Mouse (Mus musculus) gastrocnemius, postnatal 14 days (tissue): ENCODE data around the gene Jaml. TPM values are rescaled to one million over a fixed set of nuclear protein-coding genes. Genes with fewer than 3 reads are reported as not detected.

Experiments
- DNase-seq: peaks from one replicate; pipeline ENCODE4 v3.0.0; 2021; ENCODE audit warnings: mixed read lengths
- intact Hi-C: fragments of 180-260 bp; cut with DNase I; formaldehyde crosslinking; loops from one replicate; pipeline ENCODE4 v1.15.1; 2025; ENCODE audit warnings: low total_unique reads
- total RNA-seq, 2 experiments: library from RNA; stranded (reverse); gene quantifications; 2 replicates each; pipeline ENCODE4 v1.2.3; 2021

Gene Jaml
- total RNA-seq, 2 experiments from 2014 or later: 0.37 to 0.69 TPM

DNA sequence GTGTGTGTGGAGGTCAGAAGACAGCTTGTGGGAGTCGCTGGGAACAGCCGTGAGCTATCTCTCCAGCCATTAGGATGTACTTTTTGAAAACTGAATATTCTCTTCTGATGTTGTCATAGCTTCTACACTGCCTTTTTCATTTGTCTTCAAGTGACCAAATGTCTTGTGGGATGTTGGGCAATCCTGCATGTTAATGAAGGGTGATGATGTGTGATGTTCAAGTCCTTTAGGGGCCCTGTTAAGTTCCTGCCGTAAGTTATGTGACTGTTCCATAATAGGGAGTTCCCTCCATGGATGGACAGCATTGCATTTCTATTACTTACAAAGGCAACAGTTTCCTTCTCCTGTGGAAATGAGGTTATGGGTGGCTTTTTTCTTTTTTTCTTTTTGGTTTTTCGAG is 12.2 kb upstream of the Jaml start:
- intact Hi-C loops: no loop called here
- no peak for DNase-seq

DNA sequence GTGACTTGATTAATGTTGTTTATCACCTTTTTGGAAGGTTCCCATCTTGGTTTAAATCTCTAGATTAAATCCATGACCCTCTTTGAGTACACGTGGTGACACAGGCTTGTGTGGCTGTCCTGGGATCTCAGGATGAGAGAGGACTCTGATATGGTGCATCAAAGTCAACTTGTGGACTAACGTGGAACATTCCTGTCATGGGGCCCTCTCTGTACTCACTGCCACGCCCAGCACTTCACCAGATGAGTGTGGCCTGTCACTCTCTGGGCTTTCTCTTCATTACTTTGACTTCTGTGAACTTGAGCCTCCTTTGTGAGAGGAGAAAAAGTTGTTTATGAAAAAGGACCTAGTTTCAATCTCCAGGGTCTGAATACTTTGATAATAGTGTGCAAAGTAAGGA is 7.2 kb upstream of the Jaml start:
- no peak for DNase-seq
- intact Hi-C loops: no loop called here

DNA sequence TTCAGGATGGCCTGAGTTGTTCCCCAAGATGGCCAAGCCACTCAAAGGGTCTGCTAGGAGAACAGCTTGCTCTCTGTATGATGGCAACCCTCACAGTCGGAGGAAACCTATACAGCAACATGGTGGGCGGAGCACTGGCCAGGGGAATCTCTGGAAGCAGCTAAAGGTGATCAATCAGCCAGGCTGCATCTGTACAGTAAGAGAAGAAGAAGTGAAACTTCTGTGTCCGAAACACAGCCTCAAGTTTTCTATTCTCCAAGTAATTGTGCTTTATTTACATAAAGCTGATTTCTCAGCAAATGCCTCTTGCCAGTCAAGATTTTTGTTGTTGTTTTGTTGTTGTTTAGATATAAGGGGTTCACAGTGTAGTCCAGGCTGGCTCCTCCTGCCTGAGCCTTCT is 1.1 kb upstream of the Jaml start:
- intact Hi-C loops: no loop called here
- no peak for DNase-seq

- intact Hi-C loops: no loop called here
- DNase-seq: no peak
Measured at GRCm38 (mm10) chr9:45083132-45083531, 4.1 kb downstream of the Jaml start.

DNA sequence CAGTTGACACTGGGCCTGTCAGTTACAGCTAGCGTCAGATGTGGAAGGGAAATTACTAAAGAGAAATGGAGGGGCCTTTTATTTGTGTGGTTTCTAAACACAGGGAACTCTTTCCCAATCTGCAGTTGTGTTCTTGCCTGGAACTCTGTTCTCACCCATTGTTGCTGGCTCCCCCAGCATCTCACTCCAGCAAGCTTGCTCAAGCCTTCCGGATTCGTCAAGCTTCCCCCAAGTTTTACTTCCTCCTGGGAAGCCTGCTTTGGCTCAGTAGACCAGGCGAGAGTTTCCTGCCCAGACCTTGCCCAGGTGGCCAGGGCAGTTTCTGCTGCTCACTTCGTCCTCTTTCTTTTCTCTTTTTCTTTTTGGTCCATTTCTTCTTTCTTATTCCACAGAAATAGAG is 5.6 kb downstream of the Jaml start:
- intact Hi-C loops: no loop called here
- no peak for DNase-seq

- intact Hi-C loops: no loop called here
- no peak for DNase-seq
Measured at GRCm38 (mm10) chr9:45085741-45086690, 7.0 kb downstream of the Jaml start.

DNA sequence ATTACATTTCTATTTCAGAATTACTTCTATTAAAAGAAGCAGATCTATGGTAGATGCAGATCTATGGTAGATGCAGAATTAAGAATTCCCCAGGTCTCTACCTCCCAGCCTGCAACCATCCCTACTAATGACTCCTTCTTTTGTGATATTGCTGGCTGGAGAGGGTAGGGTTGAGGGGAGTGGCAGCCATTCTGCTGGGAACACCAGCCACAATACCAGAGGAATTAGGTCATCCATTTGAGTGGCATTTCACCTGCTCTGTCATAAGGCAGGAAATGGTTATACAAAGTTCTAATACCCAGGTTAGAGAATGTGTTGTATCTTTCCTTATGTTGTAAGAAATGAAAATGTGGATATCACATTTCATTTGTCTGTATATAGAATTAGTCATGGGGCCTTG is 9.1 kb downstream of the Jaml start:
- intact Hi-C loops: no loop called here
- DNase-seq: no peak

- DNase-seq: no peak
- intact Hi-C loops: no loop called here
Measured at GRCm38 (mm10) chr9:45090811-45091210, 11.8 kb downstream of the Jaml start.

- intact Hi-C loops: no loop called here
- no peak for DNase-seq
Measured at GRCm38 (mm10) chr9:45092641-45093040, 13.7 kb downstream of the Jaml start.

- intact Hi-C loops: no loop called here
- no peak for DNase-seq
Measured at GRCm38 (mm10) chr9:45095149-45095937, 16.4 kb downstream of the Jaml start.

- intact Hi-C loops: no loop called here
- DNase-seq: no peak
Measured at GRCm38 (mm10) chr9:45097877-45098276, 18.9 kb downstream of the Jaml start.

GRCm38 (mm10) chr9:45098426-45098825 is 19.4 kb downstream of the Jaml start:
- DNase-seq: no peak
- intact Hi-C loops: no loop called here

- no peak for DNase-seq
- intact Hi-C loops: no loop called here
Measured at GRCm38 (mm10) chr9:45102528-45102927, 23.5 kb downstream of the Jaml start.

DNA sequence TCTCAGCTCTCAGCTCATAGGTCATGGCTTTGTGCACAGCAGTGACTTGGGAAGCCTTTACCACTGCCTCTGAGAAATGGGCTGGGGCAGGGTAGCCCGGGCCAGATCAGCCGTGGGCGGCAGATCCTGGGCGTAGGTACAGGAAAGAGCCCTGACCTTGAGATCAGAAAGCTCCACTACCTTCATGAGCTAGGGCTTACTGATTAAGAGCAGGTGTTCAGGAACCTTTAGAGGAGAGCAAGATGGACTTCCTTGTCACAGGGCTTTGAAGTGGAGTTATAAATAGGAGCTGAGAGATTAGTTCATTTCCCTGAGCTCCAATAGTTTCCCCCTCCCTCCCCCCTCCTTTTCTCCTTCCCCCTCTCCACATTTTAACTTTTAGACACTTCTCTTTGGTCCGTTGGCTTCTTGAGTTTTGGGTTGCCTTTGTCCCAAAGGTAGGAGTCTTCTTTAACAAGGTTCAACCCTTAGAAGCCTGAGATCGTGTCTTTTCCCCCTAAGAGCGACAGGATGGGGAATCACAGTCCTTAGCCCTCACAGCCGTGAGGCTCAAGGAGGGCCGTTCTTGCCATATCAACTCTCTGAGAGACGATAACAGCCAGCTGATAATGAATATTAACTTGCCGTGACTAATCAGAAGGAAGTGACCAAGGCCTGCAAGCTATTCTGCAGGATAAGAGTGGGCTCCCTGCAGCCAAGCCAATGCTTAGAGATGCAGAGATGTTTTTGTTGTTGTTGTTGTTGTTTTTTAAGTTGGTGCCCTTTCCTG is 24.4 kb downstream of the Jaml start:
- DNase-seq: no peak
- intact Hi-C loops: no loop called here

- DNase-seq: no peak
- intact Hi-C loops: no loop called here
Measured at GRCm38 (mm10) chr9:45105596-45106374, 26.8 kb downstream of the Jaml start.

DNA sequence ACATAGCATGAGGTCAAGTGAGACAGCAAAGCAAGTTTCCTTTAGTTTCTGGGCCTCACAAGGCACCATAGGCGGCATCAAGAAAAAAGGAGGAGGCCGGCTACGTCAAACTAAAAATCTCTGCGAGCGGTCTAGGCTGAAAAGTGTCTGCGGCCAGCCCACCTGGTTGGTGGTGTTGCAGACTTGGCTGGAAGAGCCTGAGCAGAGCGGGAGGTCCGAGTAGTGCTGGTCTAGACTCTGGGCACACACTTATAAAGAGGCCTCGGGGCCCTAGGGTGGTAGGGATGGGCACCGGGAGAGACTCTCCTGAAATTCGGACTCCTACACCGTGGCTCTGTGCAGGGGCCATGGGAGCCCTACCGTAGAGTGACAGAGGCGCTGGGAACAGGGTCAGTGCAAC is 36.7 kb downstream of the Jaml start:
- intact Hi-C loops: no loop called here
- DNase-seq: no peak

GRCm38 (mm10) chr9:45116819-45117218 is 37.8 kb downstream of the Jaml start:
- no peak for DNase-seq
- intact Hi-C loops: no loop called here

GRCm38 (mm10) chr9:45117741-45118431 is 38.9 kb downstream of the Jaml start, which contains the start of gene Scn2b:
Gene Scn2b (plus strand): TSS chr9:45117782.
- no peak for DNase-seq
- intact Hi-C loops: no loop called here

DNA sequence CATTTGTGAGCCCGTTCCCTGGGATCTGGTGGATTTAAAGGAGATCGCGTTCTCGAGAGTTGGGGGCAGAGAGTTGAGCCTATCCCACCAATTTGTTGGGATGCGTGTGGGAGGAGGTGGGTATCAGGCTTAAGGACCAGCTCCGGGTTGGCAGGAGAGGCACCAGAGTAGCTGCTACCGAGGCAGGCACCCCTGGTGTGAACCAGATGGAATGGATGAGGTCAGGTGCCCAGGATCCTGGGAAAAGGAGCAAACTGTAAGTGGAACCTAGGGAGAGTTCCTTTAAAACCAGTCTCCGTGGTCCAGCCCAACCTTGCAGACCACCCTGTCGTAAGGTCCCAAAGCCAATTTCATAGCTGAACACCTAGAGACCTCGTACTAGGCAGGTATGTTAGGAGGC is 39.6 kb downstream of the Jaml start:
- no peak for DNase-seq
- intact Hi-C loops: no loop called here
